Mouse (Mus musculus): Measurements from ENCODE around the gene 6330409D20Rik. TPM values are rescaled to one million over a fixed set of nuclear protein-coding genes. Genes with fewer than 3 reads are reported as not detected.

The 6330409D20Rik gene
- polyA plus RNA-seq, 1 experiment, result 7.7 TPM

GRCm38 (mm10) chr2:32692496-32692895 is 48.3 kb downstream of the 6330409D20Rik start:
- TF ChIP-seq POLR2A (IDR thresholded peaks at IDR 0.05; ENCODE audit: borderline replicate concordance, insufficient read depth, low read length) (no peak), CTCF (IDR thresholded peaks at IDR 0.05; ENCODE audit: borderline replicate concordance, insufficient read depth, low read depth, low read length) (no peak)
- Histone ChIP-seq H3K27ac (ENCODE audit: insufficient read depth, low read length) (no peak overlapping the region), H3K4me1 (ENCODE audit: control insufficient read depth, insufficient read depth, low read length) (peaks cover 4% of the 10 kb centered on the region; the same call in 1 of the 2 replicates), H3K27me3 (ENCODE audit: control insufficient read depth, insufficient read depth, low read length) (no peaks in the 10 kb centered on the region), H3K4me3 (replicated peaks; ENCODE audit: insufficient read depth, low read depth, low read length) (no peak overlapping the region)
- DNase-seq, result no peak
- 79% methylated on average over 14 of the region's 14 CpGs for WGBS

DNA sequence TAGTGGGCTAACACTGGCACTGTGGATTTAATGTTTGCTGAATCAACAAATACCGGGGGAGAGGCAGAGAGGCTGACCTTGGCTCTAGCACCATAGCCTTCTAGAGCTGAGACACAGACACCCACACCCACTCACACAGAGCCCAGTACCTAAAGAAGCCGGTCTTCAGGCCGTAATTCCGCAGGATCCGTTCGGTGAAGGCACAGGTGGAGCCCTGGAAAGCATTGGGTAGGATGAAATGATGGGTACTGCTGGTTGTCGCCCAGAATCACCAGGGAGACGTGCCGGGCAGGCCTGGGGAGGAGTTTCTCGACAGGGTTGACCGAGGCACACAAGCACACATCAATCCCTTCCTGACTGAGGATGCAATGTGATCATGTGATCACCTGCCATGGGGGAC is 49.8 kb downstream of the 6330409D20Rik start:
- Histone ChIP-seq H3K4me3 (replicated peaks; ENCODE audit: insufficient read depth, low read depth, low read length) (no peak overlapping the region), H3K27ac (ENCODE audit: insufficient read depth, low read length) (no peak overlapping the region), H3K27me3 (ENCODE audit: control insufficient read depth, insufficient read depth, low read length) (no peaks in the 10 kb centered on the region), H3K4me1 (ENCODE audit: control insufficient read depth, insufficient read depth, low read length) (peaks cover 4% of the 10 kb centered on the region; the same call in 1 of the 2 replicates)
- DNase-seq, result no peak
- WGBS, result 68% methylated on average over 11 of the region's 11 CpGs
- TF ChIP-seq POLR2A (IDR thresholded peaks at IDR 0.05; ENCODE audit: borderline replicate concordance, insufficient read depth, low read length), result no peak
- no peak for TF ChIP-seq CTCF (IDR thresholded peaks at IDR 0.05; ENCODE audit: borderline replicate concordance, insufficient read depth, low read depth, low read length)

DNA sequence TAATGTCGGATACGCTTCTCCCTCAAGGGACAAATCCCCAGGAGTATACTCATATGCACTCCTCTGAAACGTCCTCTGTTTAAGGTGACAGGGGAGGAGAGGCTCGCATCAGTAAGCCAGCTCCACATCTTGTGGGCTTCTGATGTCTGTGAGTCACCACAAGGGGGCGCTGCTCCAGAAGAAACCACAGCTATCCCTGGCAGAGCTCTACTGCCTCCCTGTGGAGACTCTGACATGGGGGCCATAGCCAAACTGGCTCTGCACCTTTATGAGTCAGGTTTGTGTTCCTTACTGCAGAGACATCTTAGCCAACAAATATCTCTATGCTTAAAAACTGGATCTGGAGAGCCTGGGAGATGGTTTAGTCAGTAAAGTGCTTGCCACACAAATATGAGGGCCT is 51.4 kb downstream of the 6330409D20Rik start:
- peak; percentile 86 to 87 for DNase-seq
- Histone ChIP-seq H3K4me3 (replicated peaks; ENCODE audit: insufficient read depth, low read depth, low read length) (no peak overlapping the region), H3K27me3 (ENCODE audit: control insufficient read depth, insufficient read depth, low read length) (no peaks in the 10 kb centered on the region), H3K27ac (ENCODE audit: insufficient read depth, low read length) (no peak overlapping the region), H3K4me1 (ENCODE audit: control insufficient read depth, insufficient read depth, low read length) (peaks cover 4% of the 10 kb centered on the region; the same call in 1 of the 2 replicates)
- TF ChIP-seq POLR2A (IDR thresholded peaks at IDR 0.05; ENCODE audit: borderline replicate concordance, insufficient read depth, low read length), result no peak
- peak; percentile 98 for TF ChIP-seq CTCF (IDR thresholded peaks at IDR 0.05; ENCODE audit: borderline replicate concordance, insufficient read depth, low read depth, low read length)
- WGBS, result 16% methylated on average over 5 of the region's 5 CpGs

DNA sequence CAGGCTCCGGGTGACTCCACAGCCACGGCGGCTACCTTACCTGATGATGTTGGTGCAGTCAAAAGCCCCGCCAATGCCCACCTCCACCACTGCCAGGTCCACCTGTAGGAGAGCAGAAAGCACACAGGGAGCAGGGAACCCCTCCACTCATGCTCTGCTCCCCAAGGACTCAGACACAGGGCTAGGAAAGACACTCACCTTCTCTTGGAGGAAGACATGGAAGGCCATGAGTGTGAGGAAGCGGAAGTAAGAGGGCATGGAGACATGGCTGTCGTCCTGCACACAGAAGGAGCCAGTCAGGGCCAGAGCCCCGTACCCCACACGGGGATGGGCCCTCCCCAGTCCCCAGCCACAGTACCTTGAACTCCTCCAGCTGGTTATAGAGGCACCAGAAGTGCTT is 53.3 kb downstream of the 6330409D20Rik start:
- DNase-seq, result no peak
- Histone ChIP-seq H3K4me1 (ENCODE audit: control insufficient read depth, insufficient read depth, low read length) (no peaks in the 10 kb centered on the region; the same call in 1 of the 2 replicates), H3K27me3 (ENCODE audit: control insufficient read depth, insufficient read depth, low read length) (no peaks in the 10 kb centered on the region), H3K4me3 (replicated peaks; ENCODE audit: insufficient read depth, low read depth, low read length) (no peak overlapping the region), H3K27ac (ENCODE audit: insufficient read depth, low read length) (no peak overlapping the region)
- TF ChIP-seq POLR2A (IDR thresholded peaks at IDR 0.05; ENCODE audit: borderline replicate concordance, insufficient read depth, low read length) (no peak), CTCF (IDR thresholded peaks at IDR 0.05; ENCODE audit: borderline replicate concordance, insufficient read depth, low read depth, low read length) (no peak)
- 90% methylated on average over 8 of the region's 8 CpGs for WGBS

DNA sequence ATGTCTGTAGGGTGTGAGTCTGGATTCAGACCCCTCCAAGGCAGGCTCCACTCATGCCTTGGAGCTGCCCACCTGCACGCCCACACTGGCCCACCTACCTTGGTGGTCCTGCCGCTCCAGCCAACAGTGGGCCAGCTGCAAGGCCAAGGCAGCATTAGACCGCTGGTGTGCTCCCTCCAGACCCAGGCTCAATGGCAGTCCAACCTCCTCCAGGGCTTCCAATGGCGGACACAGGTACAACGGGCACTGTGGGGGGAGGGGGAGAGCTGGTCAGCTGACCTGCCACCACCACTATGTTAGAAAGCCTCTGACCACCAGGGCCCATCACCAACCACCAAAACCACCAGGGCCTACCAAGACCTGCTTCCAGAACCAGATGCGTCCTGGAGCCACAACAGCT is 54.2 kb downstream of the 6330409D20Rik start:
- DNase-seq, result no peak
- TF ChIP-seq CTCF (IDR thresholded peaks at IDR 0.05; ENCODE audit: borderline replicate concordance, insufficient read depth, low read depth, low read length), result no peak
- TF ChIP-seq POLR2A (IDR thresholded peaks at IDR 0.05; ENCODE audit: borderline replicate concordance, insufficient read depth, low read length), result no peak
- no peaks in the 10 kb centered on the region for H3K27me3 ChIP-seq (ENCODE audit: control insufficient read depth, insufficient read depth, low read length)
- 92% methylated on average over 6 of the region's 6 CpGs for WGBS
- no peaks in the 10 kb centered on the region for H3K4me1 ChIP-seq (ENCODE audit: control insufficient read depth, insufficient read depth, low read length)
- no peak overlapping the region for H3K27ac ChIP-seq (ENCODE audit: insufficient read depth, low read length)
- no peak overlapping the region for H3K4me3 ChIP-seq (replicated peaks; ENCODE audit: insufficient read depth, low read depth, low read length)

- WGBS, result 92% methylated on average over 3 of the region's 3 CpGs
- no peaks in the 10 kb centered on the region for H3K4me1 ChIP-seq (ENCODE audit: control insufficient read depth, insufficient read depth, low read length)
- no peak overlapping the region for H3K4me3 ChIP-seq (replicated peaks; ENCODE audit: insufficient read depth, low read depth, low read length)
- no peaks in the 10 kb centered on the region for H3K27me3 ChIP-seq (ENCODE audit: control insufficient read depth, insufficient read depth, low read length)
- no peak overlapping the region for H3K27ac ChIP-seq (ENCODE audit: insufficient read depth, low read length)
- no peak for TF ChIP-seq CTCF (IDR thresholded peaks at IDR 0.05; ENCODE audit: borderline replicate concordance, insufficient read depth, low read depth, low read length)
- TF ChIP-seq POLR2A (IDR thresholded peaks at IDR 0.05; ENCODE audit: borderline replicate concordance, insufficient read depth, low read length), result no peak
- DNase-seq, result no peak
Measured at GRCm38 (mm10) chr2:32685807-32686206, 55.0 kb downstream of the 6330409D20Rik start.

DNA sequence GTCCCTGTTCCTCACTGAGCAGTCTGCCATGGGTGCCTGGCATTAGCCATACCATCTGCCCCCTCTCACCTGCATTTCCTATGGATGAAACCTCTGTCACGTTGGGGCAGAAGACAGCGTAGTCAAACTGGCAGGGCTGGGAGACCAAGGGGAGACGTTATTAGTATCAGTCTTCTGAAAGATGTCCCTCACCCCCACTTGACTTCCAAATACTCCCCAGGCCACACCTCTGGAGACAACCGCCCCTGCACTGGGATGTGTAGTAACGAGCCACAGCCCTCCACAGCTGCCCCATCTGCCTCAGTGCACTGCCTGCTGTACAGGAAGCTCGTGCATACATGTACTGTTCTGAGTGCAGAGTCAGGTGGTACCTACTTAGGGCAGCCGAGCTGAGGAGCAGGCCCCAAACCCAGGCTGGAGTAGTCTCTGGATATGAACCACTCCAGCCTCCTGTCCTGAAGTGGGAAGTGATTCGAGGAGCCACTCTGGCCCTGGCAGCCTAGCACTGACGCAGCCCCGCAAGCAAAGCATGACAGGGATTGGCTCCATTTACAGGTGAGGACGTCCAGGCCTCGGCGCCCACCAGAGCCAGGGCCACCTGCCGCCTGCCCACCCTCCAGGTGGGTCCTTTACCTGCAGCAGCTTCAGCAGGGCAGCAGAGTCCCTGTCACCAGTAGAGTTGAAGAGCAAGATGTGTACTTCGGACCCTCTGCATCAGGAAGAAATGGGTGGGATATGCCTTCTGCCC is 56.0 kb downstream of the 6330409D20Rik start:
- WGBS, result 90% methylated on average over 15 of the region's 15 CpGs
- H3K4me1 ChIP-seq (ENCODE audit: control insufficient read depth, insufficient read depth, low read length), result no peaks in the 10 kb centered on the region
- no peak for DNase-seq
- H3K4me3 ChIP-seq (replicated peaks; ENCODE audit: insufficient read depth, low read depth, low read length), result no peak overlapping the region
- TF ChIP-seq CTCF (IDR thresholded peaks at IDR 0.05; ENCODE audit: borderline replicate concordance, insufficient read depth, low read depth, low read length) (no peak), POLR2A (IDR thresholded peaks at IDR 0.05; ENCODE audit: borderline replicate concordance, insufficient read depth, low read length) (no peak)
- no peaks in the 10 kb centered on the region for H3K27me3 ChIP-seq (ENCODE audit: control insufficient read depth, insufficient read depth, low read length)
- H3K27ac ChIP-seq (ENCODE audit: insufficient read depth, low read length), result no peak overlapping the region

DNA sequence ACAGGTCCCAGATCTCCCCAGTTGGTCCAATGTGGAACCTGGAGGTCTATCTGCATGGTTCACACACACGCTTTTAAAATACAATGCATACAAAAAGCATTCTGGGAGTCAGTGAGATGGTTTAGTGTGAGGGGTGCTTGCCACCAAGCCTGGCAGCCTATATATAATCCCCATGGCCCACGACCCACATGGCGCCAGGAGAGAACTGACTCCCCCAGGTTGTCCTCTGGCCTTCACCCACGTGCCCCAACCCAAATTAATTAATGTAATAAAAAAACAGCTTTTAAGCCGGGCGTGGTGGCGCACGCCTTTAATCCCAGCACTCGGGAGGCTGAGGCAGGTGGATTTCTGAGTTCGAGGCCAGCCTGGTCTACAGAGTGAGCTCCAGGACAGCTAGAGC is 57.1 kb downstream of the 6330409D20Rik start:
- Histone ChIP-seq H3K27me3 (ENCODE audit: control insufficient read depth, insufficient read depth, low read length) (no peaks in the 10 kb centered on the region), H3K4me1 (ENCODE audit: control insufficient read depth, insufficient read depth, low read length) (no peaks in the 10 kb centered on the region), H3K4me3 (replicated peaks; ENCODE audit: insufficient read depth, low read depth, low read length) (no peak overlapping the region), H3K27ac (ENCODE audit: insufficient read depth, low read length) (no peak overlapping the region)
- DNase-seq, result no peak
- no peak for TF ChIP-seq POLR2A (IDR thresholded peaks at IDR 0.05; ENCODE audit: borderline replicate concordance, insufficient read depth, low read length)
- TF ChIP-seq CTCF (IDR thresholded peaks at IDR 0.05; ENCODE audit: borderline replicate concordance, insufficient read depth, low read depth, low read length), result no peak
- WGBS, result 90% methylated on average over 10 of the region's 10 CpGs

All from cerebellum, adult 2 months (tissue).